Mouse (Mus musculus) kidney, postnatal 10 days (tissue): Measurements from ENCODE around the gene Vmn2r83.

Experiments
- DNase-seq: peaks from one replicate; pipeline ENCODE4 v3.0.0; 2021; ENCODE audit warnings: mixed read lengths

The Vmn2r83 gene

GRCm38 (mm10) chr10:79538323-79538722 lies 69.8 kb downstream of the Vmn2r83 start:
- DNase-seq = peak; percentile 6

DNA sequence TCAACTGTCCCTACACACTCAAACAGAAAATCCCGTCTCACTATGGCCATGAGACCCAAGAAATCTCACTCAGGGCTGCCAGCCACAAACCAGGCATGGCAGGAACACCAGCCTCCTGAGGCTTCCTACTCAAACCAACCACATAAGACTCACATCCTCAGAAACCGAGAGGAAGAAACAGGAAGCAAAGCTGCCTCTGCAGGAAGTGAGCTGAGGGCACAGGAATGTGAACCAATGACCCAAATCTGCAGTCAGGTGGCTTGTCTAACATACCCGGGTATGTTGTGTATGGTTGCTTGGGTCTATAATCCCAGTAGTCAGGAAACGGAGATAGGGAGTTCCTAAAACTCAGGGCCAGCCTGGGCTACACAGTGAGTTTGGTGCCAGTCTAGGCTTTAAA lies 70.3 kb downstream of the Vmn2r83 start:
- peak; percentile 13 for DNase-seq

DNA sequence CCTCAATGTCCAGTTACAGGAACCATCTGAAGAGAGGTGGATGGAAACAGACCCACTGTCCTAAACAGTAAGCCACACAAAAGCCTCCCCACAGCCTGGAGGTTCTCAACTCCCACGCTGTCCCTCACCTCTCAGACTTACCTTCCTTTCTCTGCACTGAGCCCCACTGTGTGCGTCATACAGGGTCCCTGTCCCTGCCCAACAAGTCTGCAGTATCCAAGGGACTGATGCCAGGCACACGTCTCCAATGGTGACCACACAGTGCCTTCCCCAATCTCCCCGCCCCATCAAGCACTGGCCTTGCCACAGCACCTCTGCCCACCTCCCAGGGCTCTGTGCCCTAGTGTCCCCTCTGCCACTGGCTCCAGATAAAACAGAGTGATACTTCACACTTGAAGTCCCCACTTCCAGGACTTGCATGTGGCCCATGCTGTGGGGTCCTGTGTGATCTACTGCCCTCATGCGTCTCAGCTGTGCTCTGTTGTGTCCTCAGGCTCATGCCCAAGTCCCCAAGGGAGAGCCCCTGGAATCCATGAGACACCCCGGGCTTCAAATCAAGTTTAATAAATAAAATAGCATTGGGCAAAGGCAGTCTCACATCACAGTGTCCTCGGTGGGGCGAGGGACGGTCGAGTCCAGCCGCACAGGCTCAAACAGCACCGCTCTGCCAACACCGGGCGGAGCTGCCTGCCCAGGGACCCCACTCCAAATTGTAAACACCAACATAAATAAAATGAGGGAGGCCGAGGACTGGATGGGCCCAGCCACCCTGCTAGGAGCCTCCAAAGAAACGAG lies 71.4 kb downstream of the Vmn2r83 start:
- DNase-seq = peak; percentile 4

DNA sequence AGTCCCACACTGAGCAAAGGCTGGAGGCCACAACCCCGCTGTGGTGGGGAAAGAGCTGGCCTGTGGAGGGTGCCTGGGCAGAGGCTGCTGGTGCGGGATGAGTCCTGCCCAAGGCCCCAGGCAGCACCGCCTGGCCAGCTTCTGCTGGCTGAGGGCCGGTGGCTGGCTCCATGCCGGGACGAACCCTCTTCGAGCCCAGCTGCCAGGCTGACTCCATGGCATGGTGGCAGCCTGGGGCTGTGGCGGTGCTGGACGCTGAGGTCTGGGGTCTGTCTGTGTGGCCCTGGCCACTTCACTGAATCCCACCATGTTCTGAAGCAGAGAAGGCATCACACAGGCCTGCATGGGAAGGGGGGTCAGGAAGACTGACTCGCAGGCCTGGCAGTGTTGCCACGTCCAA lies 72.2 kb downstream of the Vmn2r83 start:
- DNase-seq = peak; percentile 7

DNA sequence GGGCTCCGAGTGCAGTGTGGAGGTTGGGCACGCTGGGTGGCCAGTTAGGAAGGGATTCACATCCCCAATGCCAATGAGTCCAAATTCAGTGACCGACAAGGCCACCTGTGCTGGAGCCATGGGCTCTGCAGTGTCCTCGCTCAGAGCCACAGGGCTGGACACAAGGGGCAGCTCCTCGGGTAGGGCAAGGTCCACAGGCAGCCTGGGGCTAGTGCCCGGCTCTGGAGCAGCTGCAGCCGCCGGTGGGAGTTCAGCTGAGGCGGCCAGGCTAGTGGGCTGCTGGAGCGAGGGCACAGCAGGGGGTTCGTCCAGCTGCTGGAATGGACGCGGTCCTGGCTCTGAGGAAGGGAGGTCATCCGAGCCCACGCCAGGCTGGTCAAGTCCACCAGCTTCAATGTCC lies 73.0 kb downstream of the Vmn2r83 start:
- DNase-seq = peak; percentile 55

GRCm38 (mm10) chr10:79542171-79542570 lies 73.6 kb downstream of the Vmn2r83 start:
- DNase-seq = peak; percentile 33
